Mouse (Mus musculus) hindbrain, embryonic 10.5 days (tissue): ENCODE data around the gene Ptpn23. TPM values are rescaled to one million over a fixed set of nuclear protein-coding genes. Genes with fewer than 3 reads are reported as not detected.
A peak's percentile ranks its signal among the peaks of the same experiment; 100 is the strongest.

Experiments used
- DNase-seq: peaks from one replicate; pipeline ENCODE4 v3.0.0-alpha.2; 2017; ENCODE audit warnings: low spot score
- H3K27ac ChIP-seq: fragments of 300-500 bp; sonication (generic); 2 replicates; pipeline ENCODE4 v1.5.1; 2016; ENCODE audit warnings: mild to moderate bottlenecking, moderate library complexity
- H3K27me3 ChIP-seq: fragments of 300-500 bp; sonication (generic); 2 replicates; pipeline ENCODE4 v1.6.1; 2016; ENCODE audit warnings: mild to moderate bottlenecking; ENCODE audit not compliant: poor library complexity, insufficient read depth, severe bottlenecking
- H3K36me3 ChIP-seq: fragments of 300-500 bp; sonication (generic); 2 replicates; pipeline ENCODE4 v1.6.1; 2016; ENCODE audit warnings: mild to moderate bottlenecking, moderate library complexity
- H3K4me1 ChIP-seq: fragments of 300-500 bp; sonication (generic); replicated peaks from 2 replicates; pipeline ENCODE4 v1.6.1; 2016; ENCODE audit warnings: mild to moderate bottlenecking
- H3K4me3 ChIP-seq: fragments of 300-500 bp; sonication (generic); 2 replicates; pipeline ENCODE4 v1.5.1; 2016; ENCODE audit warnings: mild to moderate bottlenecking, moderate library complexity
- H3K9me3 ChIP-seq: fragments of 300-500 bp; sonication (generic); 2 replicates; pipeline ENCODE4 v1.6.1; 2016; ENCODE audit warnings: mild to moderate bottlenecking, moderate library complexity
- WGBS: fragments of 180-500 bp; shearing (Covaris S2); methylation state at CpG from one replicate; pipeline ENCODE4 v1.1.7; 2016; 5-methylcytosine and 5-hydroxymethylcytosine counted together
- polyA plus RNA-seq: library from polyadenylated mRNA; unstranded; fragments of >200 nt; fragmentation: Nextera tagmentation; extraction: Ambion mirVana; gene quantifications from 2 replicates; pipeline ENCODE4 v1.2.1, GENCODE M21; 2016

Ptpn23 gene
- 15.5 and 19.2 TPM in 2 replicates for polyA plus RNA-seq

DNA sequence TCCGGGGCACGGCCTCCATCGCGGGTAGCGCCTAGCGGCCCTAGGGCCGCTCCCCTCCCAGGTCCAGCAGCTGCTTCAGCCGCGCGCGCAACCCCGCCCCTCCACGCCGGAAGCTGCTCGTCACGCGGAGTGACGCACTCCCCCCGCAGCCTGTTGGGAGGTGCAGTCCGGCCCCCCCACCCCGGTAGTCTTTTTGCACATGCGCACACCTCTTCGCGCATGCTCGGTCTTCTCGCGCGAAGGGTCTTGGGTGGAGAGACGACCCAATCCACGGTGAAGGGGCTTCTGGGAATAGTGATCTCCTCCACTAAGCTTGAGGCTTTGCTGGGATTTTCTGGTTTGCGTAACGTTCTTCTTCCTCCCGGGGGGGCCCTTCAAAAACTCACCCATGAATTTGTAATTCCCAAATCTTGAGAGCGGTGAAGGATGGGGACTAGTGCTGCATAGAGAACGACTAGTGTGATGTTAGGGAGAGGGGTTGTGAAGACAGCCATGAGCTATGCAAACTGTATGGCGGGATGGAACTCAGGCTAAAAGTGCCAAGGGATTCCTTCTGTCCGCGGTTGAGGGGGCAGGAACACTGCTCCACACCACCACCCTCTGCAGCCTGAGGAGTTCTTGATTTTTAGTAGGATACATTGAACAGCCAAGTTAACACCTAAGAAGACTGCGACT, at the start of gene Ptpn23:
TSS of gene Ptpn23 (minus strand) at position 115 of the 675 bp plus-strand sequence.
- peaks cover 22% of the 10 kb centered on the region for H3K4me1 ChIP-seq
- H3K9me3 ChIP-seq: no peaks in the 10 kb centered on the region
- peaks cover 23% of the 10 kb centered on the region for H3K36me3 ChIP-seq
- H3K27ac ChIP-seq: peak within 1 kb of the TSS; percentile 93
- H3K27me3 ChIP-seq: no peaks in the 10 kb centered on the region
- WGBS: under 1% methylated on average over 39 of the region's 39 CpGs
- peak within 1 kb of the TSS; percentile 97 for H3K4me3 ChIP-seq
- DNase-seq: peak; percentile 98

GRCm38 (mm10) chr9:110452523-110452922, 44.5 kb upstream of the Ptpn23 start:
- Histone ChIP-seq H3K27me3 (no peaks in the 10 kb centered on the region), H3K9me3 (no peaks in the 10 kb centered on the region), H3K4me3 (no peak overlapping the region), H3K4me1 (no peaks in the 10 kb centered on the region; the same call in 1 of the 2 replicates), H3K27ac (no peak overlapping the region), H3K36me3 (peaks cover 31% of the 10 kb centered on the region)
- WGBS: 89% methylated on average over 3 of the region's 3 CpGs
- no peak for DNase-seq

- WGBS: 35% methylated on average over 11 of the region's 11 CpGs
- no peaks in the 10 kb centered on the region for H3K27me3 ChIP-seq
- H3K4me1 ChIP-seq: no peaks in the 10 kb centered on the region; the same call in 1 of the 2 replicates
- peak; percentile 82 for DNase-seq
- H3K27ac ChIP-seq: no peak overlapping the region
- H3K9me3 ChIP-seq: no peaks in the 10 kb centered on the region
- H3K4me3 ChIP-seq: no peak overlapping the region
- peaks cover 40% of the 10 kb centered on the region for H3K36me3 ChIP-seq
Observed at GRCm38 (mm10) chr9:110448857-110449617, 41.0 kb upstream of the Ptpn23 start.

DNA sequence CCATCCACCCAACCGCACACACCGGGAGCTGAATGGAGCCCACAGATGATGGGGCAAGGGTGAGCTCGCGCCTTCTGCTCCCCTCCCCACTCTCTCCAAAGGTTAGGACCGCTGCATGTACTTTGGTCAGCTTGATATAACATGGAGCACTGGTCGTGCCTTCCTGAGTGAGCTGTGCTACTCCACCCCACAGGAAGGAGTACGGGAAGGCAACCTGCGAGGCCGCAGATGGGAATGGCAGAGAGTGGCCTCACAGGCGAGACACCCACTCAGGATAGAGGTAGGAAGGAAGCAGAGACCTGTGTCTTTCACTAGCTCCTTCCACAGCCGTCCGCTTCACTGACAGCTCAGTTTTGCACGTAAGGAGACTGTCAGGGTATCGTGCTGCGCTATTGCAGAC, 40.3 kb upstream of the Ptpn23 start:
- no peak for DNase-seq
- H3K9me3 ChIP-seq: no peaks in the 10 kb centered on the region
- H3K36me3 ChIP-seq: peaks cover 46% of the 10 kb centered on the region
- WGBS: 84% methylated on average over 15 of the region's 15 CpGs
- no peaks in the 10 kb centered on the region for H3K27me3 ChIP-seq
- no peak overlapping the region for H3K27ac ChIP-seq
- no peaks in the 10 kb centered on the region; the same call in 1 of the 2 replicates for H3K4me1 ChIP-seq
- no peak overlapping the region for H3K4me3 ChIP-seq

DNA sequence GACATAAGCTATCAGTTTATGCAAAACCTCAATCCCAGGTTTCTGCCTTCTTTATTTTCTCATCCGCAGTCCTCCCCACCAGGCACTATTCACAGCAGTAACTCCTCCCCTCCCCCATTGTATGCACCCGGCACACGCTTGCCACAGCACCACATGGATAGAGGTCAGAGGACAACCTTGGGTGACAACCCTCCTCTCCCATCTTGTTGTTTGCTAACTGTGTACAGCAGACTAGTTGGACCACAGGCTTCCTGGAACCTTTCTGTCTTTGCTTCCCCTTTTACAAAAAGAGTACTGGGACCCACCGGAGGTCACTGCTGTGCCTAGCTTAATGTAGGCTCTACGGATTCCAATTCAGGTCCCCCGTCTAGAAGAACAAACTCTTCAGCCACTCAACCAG, 32.5 kb upstream of the Ptpn23 start:
- 91% methylated on average over 6 of the region's 6 CpGs for WGBS
- no peaks in the 10 kb centered on the region for H3K9me3 ChIP-seq
- peaks cover 52% of the 10 kb centered on the region for H3K36me3 ChIP-seq
- no peak overlapping the region for H3K27ac ChIP-seq
- no peak overlapping the region for H3K4me3 ChIP-seq
- DNase-seq: no peak
- H3K4me1 ChIP-seq: no peaks in the 10 kb centered on the region
- no peaks in the 10 kb centered on the region for H3K27me3 ChIP-seq

DNA sequence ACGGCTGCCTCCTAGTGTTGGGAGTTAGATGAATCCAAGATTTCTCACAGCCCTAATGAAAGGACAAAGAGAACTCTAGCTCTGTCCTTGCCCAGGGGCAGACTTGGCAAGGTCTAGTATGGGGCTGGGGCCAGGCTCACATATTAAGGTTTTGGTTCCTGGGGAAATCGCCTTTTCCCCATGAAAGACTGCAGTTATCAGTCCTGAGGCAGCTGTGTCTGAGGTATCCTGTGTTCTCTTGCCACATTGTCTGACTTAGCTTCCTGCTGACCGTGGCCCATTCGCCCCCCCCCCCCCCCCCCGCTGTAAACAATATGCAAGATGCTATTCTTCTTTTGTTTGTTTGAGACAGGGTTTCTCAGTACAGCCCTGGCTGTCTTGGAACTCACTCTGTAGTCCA, 32.0 kb upstream of the Ptpn23 start:
- 66% methylated on average over 5 of the region's 5 CpGs for WGBS
- Histone ChIP-seq H3K36me3 (peaks cover 57% of the 10 kb centered on the region), H3K9me3 (no peaks in the 10 kb centered on the region), H3K4me1 (no peaks in the 10 kb centered on the region), H3K4me3 (no peak overlapping the region), H3K27me3 (no peaks in the 10 kb centered on the region), H3K27ac (no peak overlapping the region)
- no peak for DNase-seq

DNA sequence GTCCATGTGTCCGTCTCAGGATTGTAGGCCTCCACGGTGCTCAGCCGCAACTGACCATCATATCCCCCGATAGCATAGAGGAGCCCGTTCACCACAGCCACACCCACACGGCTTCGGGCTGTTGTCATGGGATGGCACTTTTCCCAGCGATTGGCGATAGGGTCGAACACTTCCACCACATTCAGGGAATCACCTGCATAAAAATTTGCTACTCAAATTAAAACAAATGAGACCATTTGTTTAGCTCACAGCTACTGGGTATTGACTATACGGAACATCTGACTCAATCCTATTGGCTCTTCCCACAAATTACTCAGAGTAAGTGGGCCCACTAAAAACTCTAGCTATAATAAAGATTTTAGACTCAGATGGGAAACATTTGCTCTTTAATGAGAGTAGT, 28.0 kb upstream of the Ptpn23 start:
- Histone ChIP-seq H3K4me1 (no peaks in the 10 kb centered on the region), H3K9me3 (no peaks in the 10 kb centered on the region)

DNA sequence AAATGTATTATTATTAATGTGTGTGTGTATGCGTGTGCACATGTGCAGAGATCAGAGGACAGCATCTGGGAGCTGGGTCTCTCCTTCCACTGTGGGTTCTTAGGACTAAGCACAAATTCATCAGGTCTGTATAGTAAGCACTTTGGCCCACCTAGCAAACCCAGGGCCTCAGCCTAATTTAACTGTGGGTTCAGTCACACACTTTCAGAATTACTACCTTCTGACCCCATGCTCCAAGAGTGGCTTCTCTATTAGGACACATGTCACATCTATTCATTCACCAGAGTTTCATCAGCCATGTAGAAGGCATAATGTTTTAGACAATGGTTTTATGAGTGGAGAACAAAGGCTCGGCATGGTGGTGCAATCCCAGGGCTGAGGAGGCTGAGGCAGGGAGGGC, 25.0 kb upstream of the Ptpn23 start:
- Histone ChIP-seq H3K36me3 (peaks cover 85% of the 10 kb centered on the region), H3K4me3 (no peak overlapping the region), H3K27ac (no peak overlapping the region), H3K4me1 (no peaks in the 10 kb centered on the region), H3K9me3 (no peaks in the 10 kb centered on the region), H3K27me3 (no peaks in the 10 kb centered on the region)
- no peak for DNase-seq
- 98% methylated on average over 2 of the region's 2 CpGs for WGBS

More for the DNA sequence above, 28.0 kb upstream of the Ptpn23 start:
- 93% methylated on average over 11 of the region's 11 CpGs for WGBS
- no peaks in the 10 kb centered on the region for H3K27me3 ChIP-seq
- no peak overlapping the region for H3K27ac ChIP-seq
- DNase-seq: no peak
- H3K36me3 ChIP-seq: peaks cover 66% of the 10 kb centered on the region
- no peak overlapping the region for H3K4me3 ChIP-seq

GRCm38 (mm10) chr9:110431241-110431640, 23.2 kb upstream of the Ptpn23 start:
- H3K4me3 ChIP-seq: no peak overlapping the region
- no peak overlapping the region for H3K27ac ChIP-seq
- no peak for DNase-seq
- WGBS: 78% methylated on average over 8 of the region's 8 CpGs
- peaks cover 89% of the 10 kb centered on the region for H3K36me3 ChIP-seq
- H3K27me3 ChIP-seq: no peaks in the 10 kb centered on the region
- no peaks in the 10 kb centered on the region for H3K4me1 ChIP-seq
- H3K9me3 ChIP-seq: no peaks in the 10 kb centered on the region

DNA sequence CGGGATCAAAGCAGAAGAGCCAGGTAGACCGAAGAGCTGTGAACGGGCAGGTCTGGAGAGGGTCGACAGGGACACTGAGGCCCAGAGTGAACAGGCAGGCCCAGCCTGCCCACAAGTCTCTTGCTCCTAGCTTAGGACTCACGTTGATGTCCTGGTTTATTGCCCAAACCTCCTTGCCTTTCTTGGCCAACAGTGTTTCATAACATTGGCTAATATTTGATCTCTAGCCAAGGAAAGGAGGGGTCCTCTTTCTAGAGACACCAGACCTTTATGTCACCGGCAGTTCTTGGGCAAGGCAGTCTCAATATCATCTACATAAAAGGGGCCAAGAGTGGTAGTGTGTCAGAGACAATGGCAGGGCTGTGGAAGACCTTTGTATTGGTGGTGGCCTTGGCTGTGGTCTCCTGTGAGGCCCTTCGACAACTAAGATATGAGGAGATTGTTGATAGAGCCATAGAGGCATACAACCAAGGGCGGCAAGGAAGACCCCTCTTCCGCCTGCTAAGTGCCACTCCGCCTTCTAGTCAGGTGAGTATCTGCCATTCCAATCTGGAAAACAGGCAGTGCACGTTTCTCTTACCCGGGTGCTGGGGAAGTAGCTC, 11.6 kb upstream of the Ptpn23 start, which contains the start of gene Ngp:
TSS of gene Ngp (plus strand) at position 237 of the 602 bp plus-strand sequence.
- 90% methylated on average over 12 of the region's 12 CpGs for WGBS
- DNase-seq: no peak
- Histone ChIP-seq H3K4me1 (no peaks in the 10 kb centered on the region), H3K4me3 (no peak within 1 kb of the TSS), H3K36me3 (no peaks in the 10 kb centered on the region), H3K27ac (no peak within 1 kb of the TSS), H3K9me3 (no peaks in the 10 kb centered on the region), H3K27me3 (no peaks in the 10 kb centered on the region)

GRCm38 (mm10) chr9:110413785-110414184, 5.8 kb upstream of the Ptpn23 start:
- no peaks in the 10 kb centered on the region for H3K36me3 ChIP-seq
- H3K9me3 ChIP-seq: no peaks in the 10 kb centered on the region
- WGBS: 53% methylated on average over 9 of the region's 9 CpGs
- H3K4me3 ChIP-seq: no peak overlapping the region
- peaks cover 5% of the 10 kb centered on the region for H3K4me1 ChIP-seq
- no peaks in the 10 kb centered on the region for H3K27me3 ChIP-seq
- no peak overlapping the region for H3K27ac ChIP-seq
- peak; percentile 44 for DNase-seq

DNA sequence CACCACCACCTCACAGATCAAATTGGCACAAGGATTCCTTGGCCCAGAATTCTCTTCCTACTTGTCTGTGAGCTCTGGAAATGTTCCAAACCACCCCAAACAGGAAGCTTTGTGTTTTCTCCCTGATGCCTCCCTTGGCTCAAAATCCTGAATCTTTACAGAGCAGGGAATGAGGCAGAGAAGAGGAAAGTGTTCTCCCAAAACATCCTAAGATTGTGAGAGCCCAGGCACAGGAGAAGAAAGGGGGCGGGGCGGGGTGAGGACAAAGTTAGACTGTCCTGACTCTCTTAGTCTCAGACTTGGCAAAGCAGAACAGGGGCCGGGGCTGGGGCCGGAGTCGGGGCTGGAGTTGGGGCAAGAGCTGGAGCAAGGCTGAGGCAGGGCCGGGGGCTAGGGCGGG, 4.9 kb upstream of the Ptpn23 start:
- no peaks in the 10 kb centered on the region for H3K36me3 ChIP-seq
- DNase-seq: no peak
- H3K9me3 ChIP-seq: no peaks in the 10 kb centered on the region
- 80% methylated on average over 7 of the region's 7 CpGs for WGBS
- no peak overlapping the region for H3K4me3 ChIP-seq
- H3K27me3 ChIP-seq: no peaks in the 10 kb centered on the region
- H3K27ac ChIP-seq: no peak overlapping the region
- H3K4me1 ChIP-seq: peaks cover 10% of the 10 kb centered on the region
